Mouse (Mus musculus) c-Kit-positive CD71-positive TER-119-negative erythroid progenitor cells, embryonic 14.5 days (primary cell): Measurements from ENCODE around the gene Gal3st2.
A peak's percentile ranks its signal among the peaks of the same experiment; 100 is the strongest.
"Not testable (repeated sequence)": the region's sequence is repeated elsewhere in the genome, so short reads cannot be mapped to it uniquely, and the experiment has no call there.

Experiments
- DNase-seq: peaks from one replicate; pipeline ENCODE4 v3.0.0-alpha.2; 2013; ENCODE audit warnings: low read depth

Gene Gal3st2

DNA sequence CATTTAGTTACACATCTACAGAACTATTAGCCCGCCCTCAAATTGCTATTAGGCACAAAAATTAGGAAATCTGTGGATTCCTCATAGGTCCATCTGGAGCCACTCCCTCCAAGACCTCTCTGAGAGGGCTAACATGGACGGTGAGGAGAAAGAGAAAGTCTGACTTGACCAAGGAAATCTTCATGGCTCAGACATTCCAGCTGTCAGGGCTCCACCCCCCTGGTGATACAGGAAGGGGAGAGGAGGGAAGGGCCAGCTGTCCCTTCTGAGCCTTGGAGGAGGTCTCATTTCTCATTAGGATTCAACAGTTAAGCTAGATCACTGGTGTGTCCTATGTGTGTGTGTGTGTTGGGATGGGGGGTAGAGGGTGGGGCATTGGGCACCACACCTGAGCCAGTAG is at the start of gene Gal3st2:
Gene Gal3st2, plus strand, starts transcription at position 259 of the 400 bp plus-strand sequence.
- not testable (repeated sequence) for DNase-seq

DNA sequence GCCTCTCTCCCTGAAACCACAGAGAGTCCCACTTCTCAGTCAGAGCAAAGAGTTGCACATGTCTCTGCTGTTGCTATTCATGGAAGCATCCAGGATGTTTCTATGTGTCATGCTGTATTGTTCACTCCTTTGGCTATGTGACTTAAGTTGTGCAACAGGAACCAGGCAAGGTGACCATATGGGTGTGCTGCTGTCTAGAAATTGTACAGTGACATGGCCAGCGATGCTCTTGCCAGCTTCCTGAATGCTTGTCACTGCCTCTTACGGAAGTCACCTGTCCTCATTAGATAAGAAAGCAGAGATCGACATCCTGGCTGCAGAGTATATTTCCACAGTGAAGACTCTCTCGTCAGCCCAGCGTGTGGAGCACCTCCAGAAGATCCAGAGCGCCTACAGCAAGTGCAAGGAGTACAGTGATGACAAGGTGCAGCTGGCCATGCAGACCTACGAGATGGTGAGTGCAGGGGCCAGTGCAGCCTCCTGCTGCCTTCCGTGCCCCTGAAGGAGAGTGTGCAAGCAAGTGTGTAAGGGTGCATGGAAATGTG is 49.5 kb upstream of the Gal3st2 start:
- DNase-seq, result no peak

DNA sequence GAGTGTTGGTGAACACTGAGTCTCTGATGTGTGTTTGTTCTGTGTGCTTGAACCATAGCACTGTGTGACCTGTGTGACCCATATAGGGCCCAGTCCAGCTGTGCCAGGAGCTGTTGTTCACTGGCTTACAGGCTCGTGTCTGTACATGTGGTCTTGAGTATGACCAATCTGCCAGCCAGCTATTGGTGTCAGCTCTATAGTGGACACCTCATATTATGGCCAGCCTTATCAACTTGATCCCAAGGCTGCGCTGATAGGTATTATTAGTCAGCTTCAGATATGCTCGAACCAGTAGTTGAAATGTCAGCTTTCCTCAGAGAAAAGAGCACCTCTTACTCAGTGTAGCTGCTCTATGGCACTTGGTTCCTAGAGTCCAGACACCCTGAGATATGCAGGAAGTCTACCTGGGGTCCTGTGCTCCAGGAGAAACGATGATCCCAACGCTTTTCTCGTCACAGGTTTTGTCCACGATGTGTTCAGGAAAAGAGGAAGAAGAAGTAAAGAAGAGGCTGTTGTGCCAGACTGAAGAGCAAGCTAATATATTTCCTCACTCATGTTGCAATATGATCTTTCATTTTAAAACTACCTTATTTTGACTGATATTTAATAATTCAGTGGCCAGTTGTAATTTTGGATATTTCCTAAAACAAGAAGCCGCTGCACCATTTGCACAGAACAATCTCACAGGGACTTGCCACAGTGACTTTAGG is 43.1 kb upstream of the Gal3st2 start:
- DNase-seq, result no peak

DNA sequence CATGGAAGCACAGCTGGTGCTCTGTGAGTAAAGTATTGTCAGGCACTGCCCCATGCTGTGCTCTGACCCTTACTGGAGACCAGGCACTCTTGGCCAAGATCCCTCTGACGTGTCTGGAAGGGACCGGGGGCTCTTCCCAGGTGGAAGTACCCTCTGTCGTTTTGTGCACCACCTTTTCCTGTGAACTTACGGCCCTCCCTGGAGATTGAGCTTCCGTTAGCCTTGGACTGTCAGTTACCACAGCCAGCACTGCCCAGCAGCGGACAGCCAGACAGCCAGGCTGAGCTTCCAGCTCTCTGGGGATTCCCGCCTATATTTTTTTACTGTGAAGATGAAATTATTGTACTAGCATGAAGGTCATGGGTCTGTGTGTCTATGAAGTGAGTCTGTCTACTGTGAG is 42.4 kb upstream of the Gal3st2 start:
- no peak for DNase-seq

DNA sequence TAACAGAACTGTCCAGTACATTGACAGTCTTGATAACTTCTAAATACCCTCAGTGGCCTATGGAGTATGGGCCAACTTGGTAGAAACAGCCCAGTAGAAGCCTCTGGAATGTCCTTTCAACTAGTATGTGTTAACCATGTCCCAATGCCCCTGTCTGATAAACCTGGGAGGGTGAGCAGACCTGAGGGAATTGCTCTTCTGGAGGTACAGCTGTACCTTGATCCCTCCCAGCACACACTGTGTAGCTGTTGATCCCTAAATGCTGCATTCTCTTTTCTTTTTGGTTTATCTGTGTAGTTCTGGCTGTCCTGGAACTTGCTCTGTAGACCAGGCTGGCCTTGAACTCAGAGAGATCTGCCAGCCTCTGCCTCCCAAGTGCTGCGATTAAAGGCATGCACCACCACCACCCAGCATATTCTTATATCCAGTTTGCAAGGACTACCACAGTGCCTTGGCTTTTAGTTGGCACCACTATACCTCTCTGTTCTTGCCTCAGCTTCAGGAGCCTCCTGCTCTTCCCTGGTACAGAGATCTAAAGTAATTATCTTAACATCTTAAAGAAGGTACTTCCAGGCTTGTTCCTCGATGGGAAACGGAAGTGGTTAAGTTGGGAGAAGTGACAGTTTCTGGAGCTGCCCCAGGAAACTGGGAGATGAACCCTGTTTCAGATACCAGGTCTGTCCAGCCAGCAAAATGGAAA is 37.2 kb upstream of the Gal3st2 start:
- no peak for DNase-seq

DNA sequence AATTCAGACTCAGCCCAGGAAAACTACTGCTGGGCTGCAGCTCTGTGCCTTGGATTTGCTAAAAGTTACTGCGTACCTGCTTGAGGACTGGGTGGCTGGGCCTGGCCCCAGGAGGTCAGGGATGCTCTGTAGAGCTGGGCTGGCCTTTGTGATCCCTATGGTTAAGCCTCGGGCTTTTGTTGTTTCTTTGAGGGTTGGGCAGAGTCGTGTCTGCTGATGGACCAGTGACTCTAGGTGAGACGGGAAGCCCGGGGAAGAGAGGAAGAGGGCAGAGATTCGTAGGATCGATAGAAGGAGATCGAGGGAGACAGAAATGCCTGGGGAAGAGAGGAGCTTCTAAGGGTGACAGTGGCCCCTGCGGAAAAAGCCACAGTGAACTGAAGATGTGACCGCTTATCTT is 36.5 kb upstream of the Gal3st2 start, which contains the start of gene D2hgdh:
Gene D2hgdh, plus strand, starts transcription at position 301 of the 400 bp plus-strand sequence.
- no peak for DNase-seq

DNA sequence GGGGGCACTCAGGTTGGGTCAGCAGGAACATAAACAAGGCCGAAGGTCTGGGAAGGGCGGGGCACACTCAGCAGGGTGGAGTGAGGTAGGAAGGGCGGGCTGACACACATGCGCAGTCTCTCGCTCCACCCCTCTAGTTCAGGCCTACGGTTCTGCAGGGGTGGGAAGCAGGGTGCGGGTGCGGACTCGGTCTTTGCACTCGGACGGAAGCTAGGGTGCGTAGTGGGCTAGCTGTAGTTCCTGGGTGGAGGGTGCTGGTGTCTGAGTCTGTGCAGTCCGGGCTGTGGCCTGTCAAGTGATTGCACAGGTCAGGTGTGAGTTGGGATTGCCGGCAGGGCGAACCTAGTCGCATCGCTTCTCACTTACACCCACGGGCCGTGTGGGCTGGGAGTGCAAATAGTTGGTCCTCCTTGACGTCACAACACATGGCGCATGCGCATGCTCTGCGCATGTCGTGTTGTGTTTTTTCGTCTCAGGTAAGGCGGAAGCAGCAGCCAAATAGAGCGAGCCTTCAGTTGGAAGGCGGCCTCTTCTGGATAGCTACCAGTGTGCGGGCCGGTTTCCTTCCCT is 35.9 kb upstream of the Gal3st2 start:
- DNase-seq, result peak; percentile 94

DNA sequence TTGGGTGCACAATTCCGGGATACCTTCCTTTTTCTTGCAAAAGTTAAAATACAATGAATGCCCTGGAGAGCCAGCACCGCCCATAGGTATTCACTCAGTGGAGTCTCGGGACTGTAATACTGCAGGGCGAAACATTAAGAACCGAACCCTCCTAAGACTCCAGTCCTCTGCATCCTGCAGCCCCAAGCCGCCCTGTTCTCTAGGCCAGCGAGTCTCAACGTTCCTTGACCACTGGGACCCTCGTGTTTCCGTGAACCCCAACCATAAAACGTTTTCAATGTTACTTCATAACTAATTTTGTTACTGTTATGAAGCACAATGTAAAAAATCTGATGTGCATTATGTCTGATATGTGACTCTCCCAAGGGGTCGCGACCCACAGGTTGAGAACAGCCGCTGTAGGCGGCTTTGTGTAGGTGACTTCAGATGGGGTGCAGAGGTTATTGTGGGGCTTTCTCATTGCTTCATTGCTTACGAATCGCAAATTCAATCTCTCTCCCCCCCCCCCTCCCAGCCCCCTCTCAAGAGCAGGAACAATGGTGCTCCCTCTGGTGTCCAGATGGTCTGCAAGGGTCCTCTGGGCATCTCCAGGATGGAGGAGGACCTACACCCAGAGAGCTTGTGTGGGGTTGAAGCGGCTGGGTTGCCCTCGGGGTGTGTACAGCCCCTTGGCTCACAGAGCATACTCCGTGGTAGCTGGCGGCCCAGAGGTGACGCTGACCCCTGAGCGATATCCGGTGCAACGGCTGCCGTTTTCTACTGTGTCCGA is 35.2 kb upstream of the Gal3st2 start:
- DNase-seq, result no peak

DNA sequence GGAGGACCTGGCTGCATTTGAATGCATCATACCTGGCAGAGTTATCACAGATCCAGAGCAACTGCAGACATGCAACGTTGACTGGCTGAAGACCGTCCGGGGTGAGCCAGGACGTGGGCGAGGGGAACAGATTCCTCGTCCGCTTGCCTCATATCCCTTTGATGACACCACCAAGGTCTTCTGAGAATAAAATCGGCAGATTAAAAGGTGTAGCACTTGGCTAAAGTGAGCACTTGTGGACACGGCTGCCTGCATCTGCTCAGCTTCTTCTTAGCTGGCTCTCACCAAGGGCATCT is 34.6 kb upstream of the Gal3st2 start:
- no peak for DNase-seq

DNA sequence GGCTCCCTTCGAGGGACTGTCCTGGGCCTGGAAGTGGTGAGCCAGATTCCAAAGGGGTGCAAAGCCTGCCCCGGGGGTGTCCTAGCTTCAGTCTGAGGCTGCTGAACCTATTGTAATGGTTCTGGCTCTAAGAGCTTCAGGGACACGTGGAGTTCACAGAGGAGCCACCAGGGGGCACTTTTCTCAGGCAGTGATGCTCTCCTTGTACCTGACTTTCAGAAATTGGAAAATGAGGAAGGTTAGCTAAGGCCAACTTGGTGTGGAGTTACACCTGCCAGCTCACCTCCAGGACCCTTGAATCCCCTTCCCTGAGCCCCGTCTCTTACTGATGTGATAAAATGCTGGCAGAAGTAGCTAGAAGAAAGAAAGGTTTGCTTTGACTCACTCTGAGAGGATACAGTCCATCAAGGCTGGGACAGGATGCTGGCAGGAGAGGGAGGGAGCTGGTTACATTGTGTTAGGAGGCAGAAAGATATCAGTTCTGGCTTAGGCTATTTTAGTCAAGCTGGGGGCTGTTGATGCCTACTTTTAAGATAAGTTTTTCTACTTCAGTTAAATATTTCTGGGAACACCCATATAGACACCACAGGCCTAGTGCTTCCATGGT is 28.2 kb upstream of the Gal3st2 start:
- not testable (repeated sequence) for DNase-seq

DNA sequence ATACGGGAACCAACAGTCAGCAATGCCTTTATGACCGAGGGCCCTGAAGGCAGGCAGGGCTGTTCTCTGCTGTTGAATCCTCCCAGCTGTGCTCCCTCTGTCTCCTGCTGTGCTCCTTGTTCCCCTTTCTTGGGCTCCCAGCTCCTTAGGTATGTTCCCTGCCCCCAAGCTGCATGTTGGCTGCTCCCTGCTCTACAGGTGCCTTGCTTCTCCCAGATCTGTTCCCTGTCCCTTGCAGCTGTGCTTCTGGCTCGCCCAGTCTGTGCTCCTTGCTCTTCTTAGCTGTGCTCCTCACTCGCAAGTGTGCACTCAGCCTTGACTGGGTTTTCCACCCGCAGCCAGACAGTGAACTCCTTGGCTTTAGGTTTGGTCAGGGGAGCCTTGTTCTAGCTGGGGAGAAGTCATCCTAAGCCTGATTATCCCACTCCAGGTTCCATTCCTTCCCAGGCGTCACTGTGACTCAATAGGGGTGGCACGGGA is 26.4 kb upstream of the Gal3st2 start:
- no peak for DNase-seq

DNA sequence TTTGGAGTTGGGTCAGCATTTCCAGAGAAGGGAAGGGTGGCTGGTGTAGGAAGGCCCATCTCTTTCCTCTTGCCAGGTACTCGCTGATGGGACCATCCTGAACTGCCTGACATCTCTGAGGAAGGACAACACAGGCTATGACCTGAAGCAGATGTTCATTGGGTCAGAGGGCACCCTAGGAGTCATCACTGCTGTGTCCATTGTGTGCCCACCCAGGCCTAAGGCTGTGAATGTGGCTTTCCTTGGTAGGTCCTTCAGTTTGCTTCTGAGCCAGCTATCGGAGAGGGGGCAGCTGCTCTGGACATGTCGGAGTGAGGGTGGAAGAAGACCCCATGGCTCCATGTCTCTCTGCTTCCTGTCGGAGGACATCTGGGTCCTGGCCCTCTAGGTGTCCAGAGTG is 25.9 kb upstream of the Gal3st2 start:
- no peak for DNase-seq

DNA sequence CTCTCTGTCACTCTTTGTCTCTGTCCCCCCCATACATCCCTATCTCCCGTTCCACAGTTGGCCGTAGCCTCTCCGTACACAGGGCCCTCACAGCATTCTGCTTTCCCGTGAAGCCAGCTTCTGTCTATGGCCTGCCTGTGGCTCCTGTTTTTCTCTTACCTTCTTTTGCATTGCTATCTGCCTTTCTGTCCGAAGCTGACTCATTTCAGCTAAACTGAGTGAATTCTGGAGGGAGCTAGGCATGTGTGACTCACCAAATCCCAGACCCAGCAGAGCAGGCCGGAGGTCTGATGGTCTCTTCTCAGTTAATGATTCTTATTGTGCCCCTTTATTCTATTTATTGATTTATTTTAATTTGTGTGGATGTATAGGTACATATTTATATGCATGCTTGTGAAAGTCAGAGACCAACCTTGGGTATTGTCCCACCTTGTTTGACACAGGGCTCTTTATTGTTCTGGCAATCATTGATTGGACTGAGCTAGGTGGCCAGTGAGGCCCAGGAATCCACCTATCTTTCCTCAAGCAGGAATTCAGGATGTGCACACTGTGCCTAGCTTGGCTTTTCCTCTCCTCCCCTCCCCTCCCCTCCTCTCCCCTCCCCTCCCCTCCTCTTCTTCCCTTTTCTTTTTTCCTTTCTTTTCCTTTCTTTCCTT is 25.1 kb upstream of the Gal3st2 start:
- DNase-seq, result no peak

DNA sequence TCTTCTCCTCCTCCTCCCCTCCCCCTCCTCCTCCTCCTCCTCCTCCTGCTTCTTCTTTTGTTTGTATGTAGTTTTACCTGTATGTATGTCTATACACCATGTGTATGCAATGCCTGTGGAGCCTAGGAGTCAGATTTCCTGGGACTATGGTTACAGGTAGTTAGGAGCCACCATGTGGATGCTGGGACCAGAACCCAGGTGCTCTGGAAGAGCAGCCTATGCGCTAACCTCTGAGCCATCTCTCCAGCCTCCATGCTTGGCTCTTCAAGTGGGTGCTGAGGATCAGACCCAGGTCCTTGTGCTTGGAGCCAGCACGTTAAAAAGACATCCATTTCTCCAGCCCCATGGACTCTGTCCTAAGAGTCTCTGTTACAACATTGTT is 24.6 kb upstream of the Gal3st2 start:
- DNase-seq, result no peak

DNA sequence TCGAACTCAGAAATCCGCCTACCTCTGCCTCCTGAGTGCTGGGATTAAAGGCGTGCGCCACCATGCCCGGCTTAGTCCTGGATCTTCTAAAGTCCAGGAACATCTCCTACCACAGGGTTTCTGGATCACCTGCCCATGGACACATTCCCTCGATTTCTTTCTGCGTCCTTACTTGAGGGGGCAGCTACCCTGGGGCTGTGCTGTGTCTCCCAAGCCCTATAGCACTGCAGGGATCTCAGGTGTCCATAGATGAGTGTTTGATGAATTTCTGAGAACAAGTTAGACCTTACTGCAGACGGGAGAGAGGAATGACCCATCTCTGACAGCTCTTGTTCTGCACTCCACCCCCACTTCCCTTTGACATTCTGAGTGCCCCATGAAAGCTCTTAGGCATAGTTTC is 23.8 kb upstream of the Gal3st2 start:
- no peak for DNase-seq

DNA sequence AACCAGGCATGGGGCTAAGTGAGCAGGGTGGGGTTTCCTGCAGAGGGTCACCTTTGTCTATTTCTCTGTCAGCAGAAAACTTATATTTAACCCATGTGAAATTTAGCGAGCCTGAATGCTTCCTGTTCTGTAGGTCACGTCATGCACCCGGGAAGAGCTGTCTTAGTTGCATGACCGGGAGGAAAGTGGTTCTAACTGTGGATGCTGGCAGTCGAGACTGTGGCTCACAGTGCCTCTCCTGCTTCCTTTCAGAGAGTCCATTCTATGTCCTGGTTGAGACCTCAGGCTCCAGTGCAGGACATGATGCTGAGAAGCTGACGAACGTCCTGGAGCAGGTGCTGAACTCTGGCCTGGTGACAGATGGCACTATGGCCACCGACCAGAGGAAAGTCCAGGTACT is 22.5 kb upstream of the Gal3st2 start:
- DNase-seq, result not testable (repeated sequence)

DNA sequence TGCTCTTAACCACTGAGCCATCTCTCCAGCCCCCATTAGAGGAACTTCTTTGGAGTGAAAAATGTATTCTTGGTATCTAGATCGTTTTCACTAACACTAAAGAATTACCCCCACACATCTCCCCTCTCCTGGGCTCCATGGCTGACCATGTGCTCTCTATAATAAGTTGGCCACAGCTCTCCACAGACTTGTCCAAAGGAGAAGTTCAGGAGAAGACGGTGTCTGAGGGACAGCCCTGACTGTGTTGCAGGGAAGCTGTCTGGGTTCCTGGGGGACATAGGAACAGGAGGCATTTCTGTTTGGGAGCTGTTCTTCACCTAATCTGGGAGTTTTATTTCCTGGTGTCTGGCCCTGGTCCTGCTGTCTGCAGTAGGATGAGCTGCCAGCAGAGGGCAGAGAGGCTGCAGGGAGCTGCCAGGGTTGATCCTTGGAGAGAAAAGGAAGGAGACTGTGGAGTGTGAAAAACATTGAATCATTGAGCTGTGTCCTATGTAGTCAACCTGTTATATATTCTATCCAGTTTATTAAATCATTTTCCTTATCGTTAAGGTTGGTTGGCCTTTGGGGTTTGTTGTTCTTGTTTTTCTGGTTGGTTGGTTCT is 15.2 kb upstream of the Gal3st2 start:
- not testable (repeated sequence) for DNase-seq

DNA sequence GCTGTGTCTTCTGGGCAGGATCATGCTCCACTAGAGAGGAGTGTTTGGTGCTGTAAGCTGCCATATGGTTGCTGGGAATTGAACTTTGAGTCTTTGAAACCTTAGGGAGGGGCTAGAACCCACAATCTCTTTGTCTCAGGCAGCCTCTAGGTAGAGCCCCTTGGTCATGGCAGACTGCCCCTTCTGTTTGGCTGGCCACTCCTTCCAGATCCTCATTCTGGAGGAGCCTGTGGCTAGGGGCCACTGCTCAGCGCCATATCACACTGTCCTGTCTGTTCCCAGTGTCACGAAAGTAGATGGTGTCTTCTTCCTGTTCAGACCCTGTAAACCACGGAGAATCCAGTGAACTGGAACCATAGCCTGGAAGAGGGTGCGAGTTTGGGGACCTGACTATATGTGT is 5.3 kb upstream of the Gal3st2 start:
- not testable (repeated sequence) for DNase-seq

DNA sequence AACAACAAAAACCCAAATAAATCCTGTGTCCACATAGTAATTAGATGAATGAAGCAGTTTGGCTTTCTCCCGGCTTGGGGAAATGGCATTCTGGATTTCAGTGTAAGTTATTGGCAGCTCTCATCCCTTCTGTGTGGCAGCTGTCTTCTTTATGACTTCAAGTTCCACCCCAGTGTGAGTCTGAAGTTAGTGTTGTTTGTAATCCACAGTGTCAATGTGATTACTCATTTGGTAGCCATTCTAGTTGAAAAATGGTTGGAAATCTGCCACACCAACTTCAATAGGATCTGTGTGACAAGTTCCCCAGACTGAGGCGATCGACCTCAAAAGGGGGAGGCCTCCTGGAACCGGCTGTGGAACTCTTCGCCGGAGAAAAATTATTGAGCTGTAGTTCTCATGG is 3.7 kb upstream of the Gal3st2 start:
- DNase-seq, result no peak

DNA sequence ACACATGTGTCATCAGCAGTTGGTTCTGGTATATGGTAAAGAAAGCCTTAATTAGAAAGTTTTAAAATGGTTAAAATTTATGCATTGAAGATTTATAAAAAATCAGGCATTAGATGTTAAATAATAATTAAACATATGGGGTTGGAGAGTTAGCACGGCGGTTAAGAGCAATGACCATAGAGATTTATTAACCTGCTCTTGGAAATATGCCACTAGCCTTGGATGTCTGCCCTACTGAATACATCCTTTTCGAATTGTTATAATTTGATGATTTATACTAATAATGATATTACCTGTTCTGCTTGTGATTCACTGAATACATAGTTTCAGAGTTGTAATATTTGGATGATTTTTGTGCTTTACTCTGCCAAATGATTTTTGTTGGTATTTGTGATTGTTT is 3.1 kb upstream of the Gal3st2 start:
- no peak for DNase-seq

DNA sequence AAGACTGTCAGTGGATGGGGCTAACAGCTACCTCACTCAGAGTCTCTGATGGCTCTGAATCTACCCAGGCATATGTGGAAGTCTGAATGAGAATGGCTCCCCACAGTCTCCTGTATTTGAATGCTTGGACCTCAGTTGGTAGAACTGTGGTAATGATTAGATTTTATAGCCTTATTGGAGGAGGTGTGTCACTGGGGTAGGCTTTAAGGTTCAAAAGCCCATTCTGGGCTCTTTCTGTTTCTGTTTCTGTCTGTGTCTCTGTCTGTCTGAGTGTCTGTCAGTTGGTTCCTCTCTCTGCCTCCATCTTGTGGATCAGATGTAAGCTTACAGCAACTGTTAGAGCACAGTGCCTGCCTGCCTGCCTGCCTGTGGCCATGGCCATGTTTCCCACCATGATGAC is 1.5 kb upstream of the Gal3st2 start:
- no peak for DNase-seq
